In the genomic region with DNA sequence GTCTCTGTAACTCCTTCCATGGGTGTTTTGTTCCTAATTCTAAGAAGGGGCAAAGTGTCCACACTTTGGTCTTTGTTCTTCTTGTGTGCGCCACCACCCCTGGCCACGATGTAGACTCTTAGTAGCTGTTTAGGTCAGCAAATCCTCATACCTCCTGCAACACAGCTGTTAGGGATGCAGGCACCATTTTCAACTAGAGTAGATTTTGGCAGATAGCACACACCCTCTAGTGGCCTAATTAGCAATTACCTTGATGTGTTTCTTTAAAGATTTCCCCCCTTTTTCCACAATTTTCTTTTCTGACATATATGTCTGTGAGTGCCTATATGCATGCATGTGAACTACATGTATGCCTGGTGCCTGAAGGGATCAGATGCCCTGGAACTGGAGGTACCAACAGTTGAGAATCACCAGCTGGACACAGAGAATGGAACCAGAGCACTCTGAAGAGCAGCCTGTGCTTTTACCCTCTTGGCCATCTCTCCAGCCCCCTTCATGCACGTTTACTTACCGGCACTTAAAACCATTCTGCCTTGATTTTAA, we compare ENCODE assay signal across 9 mouse cellular contexts. TPM values are rescaled to one million over a fixed set of nuclear protein-coding genes. Genes with fewer than 3 reads are reported as not detected.
DNase-seq lines count a peak whose midpoint lies in the region; ATAC-seq and TF ChIP-seq lines count a peak whose summit lies in the region.
"Had no signal": no experiment of that assay in that cellular context is flagged by ENCODE, and none has a peak within 500 bp of the region (broad histone marks: within the 10 kb centered on the region; RNA-seq: fewer than 3 reads in every experiment).

No protein-coding gene starts in this region.

- no peaks in the 10 kb centered on the region for H3K79me2 ChIP-seq in MEL (ENCODE audit: control insufficient read depth, insufficient read depth, low read length, poor library complexity)

- H3K4me3 ChIP-seq in forebrain, postnatal 0 days (ENCODE audit: low read depth, low read length) = no peak overlapping the region
- H3K4me3 ChIP-seq in forebrain, embryonic 11.5 days (ENCODE audit: low read depth, low read length) = no peak overlapping the region
- H3K4me3 ChIP-seq in lung, postnatal 0 days (ENCODE audit: low read depth, low read length) = no peak overlapping the region
- no peak overlapping the region for H3K4me3 ChIP-seq in lung, adult 2 months (replicated peaks; ENCODE audit: extremely low read depth, low read depth, low read length)
- H3K4me3 ChIP-seq in MEL (ENCODE audit: control insufficient read depth in 1 of 2, insufficient read depth in 1 of 2, low read depth in 2 of 2, low read length in 2 of 2) = no peak overlapping the region
- H3K4me3 ChIP-seq: midbrain, embryonic 12.5 days had no signal

- no peaks in the 10 kb centered on the region for H3K4me1 ChIP-seq in forebrain, postnatal 0 days (ENCODE audit: insufficient read depth)
- H3K4me1 ChIP-seq in forebrain, embryonic 11.5 days (replicated peaks; ENCODE audit: control insufficient read depth, insufficient read depth, low read length) = no peaks in the 10 kb centered on the region
- no peaks in the 10 kb centered on the region for H3K4me1 ChIP-seq in lung, postnatal 0 days (ENCODE audit: insufficient read depth, low read depth, low read length)
- no peaks in the 10 kb centered on the region for H3K4me1 ChIP-seq in lung, adult 2 months (ENCODE audit: control insufficient read depth, insufficient read depth, low read length)
- H3K4me1 ChIP-seq in MEL (ENCODE audit: control insufficient read depth in 1 of 2, insufficient read depth in 2 of 2, low read length in 2 of 2) = no peaks in the 10 kb centered on the region
- H3K4me1 ChIP-seq: midbrain, embryonic 12.5 days had no signal

- H3K4me2 ChIP-seq in forebrain, postnatal 0 days (ENCODE audit: low read depth) = no peak overlapping the region
- H3K4me2 ChIP-seq in forebrain, embryonic 11.5 days (ENCODE audit: low read depth, low read length, severe bottlenecking) = no peak overlapping the region
- H3K4me2 ChIP-seq in lung, postnatal 0 days (replicated peaks; ENCODE audit: low read depth, low read length) = no peak overlapping the region
- H3K4me2 ChIP-seq: midbrain, embryonic 12.5 days had no signal

- no peak for TF ChIP-seq POLR2A in lung, adult 2 months (IDR thresholded peaks at IDR 0.05; ENCODE audit: borderline replicate concordance, extremely low read depth, low read depth, low read length)
- no peak for TF ChIP-seq POLR2A in MEL (IDR thresholded peaks at IDR 0.05; ENCODE audit: control insufficient read depth in 1 of 2, insufficient read depth in 1 of 2, low read depth in 1 of 2, low read length in 2 of 2, poor library complexity in 1 of 2)

- no peak for TF ChIP-seq EP300 in lung, postnatal 0 days (IDR thresholded peaks at IDR 0.05)
- no peak for TF ChIP-seq EP300 in MEL (IDR thresholded peaks at IDR 0.05; ENCODE audit: low read depth in 1 of 2, low read length in 2 of 2)

- peak; percentile 56 for TF ChIP-seq RAD21 in MEL (IDR thresholded peaks at IDR 0.05; ENCODE audit: low read depth, low read length)

- ATAC-seq in forebrain, postnatal 0 days = no peak
- no peak for ATAC-seq in forebrain, embryonic 11.5 days (replicated peaks; ENCODE audit: low FRiP score)
- ATAC-seq in lung, postnatal 0 days = no peak
- ATAC-seq in megakaryocyte progenitor cell, adult 5-6 weeks (replicated peaks; ENCODE audit: poor library complexity) = peak; percentile 66

- no peak overlapping the region for H3K9ac ChIP-seq in forebrain, postnatal 0 days
- H3K9ac ChIP-seq in forebrain, embryonic 11.5 days (ENCODE audit: low read length) = no peak overlapping the region
- H3K9ac ChIP-seq in lung, postnatal 0 days (replicated peaks; ENCODE audit: low read depth) = no peak overlapping the region
- H3K9ac ChIP-seq in MEL (ENCODE audit: control insufficient read depth, low read depth, low read length, poor library complexity, severe bottlenecking) = no peak overlapping the region
- H3K9ac ChIP-seq: midbrain, embryonic 12.5 days had no signal

- peak; percentile 83 for TF ChIP-seq CTCF in forebrain, postnatal 0 days (IDR thresholded peaks at IDR 0.05; ENCODE audit: low read depth)
- TF ChIP-seq CTCF in lung, postnatal 0 days (IDR thresholded peaks at IDR 0.05) = peak; percentile 80
- TF ChIP-seq CTCF in lung, adult 2 months (IDR thresholded peaks at IDR 0.05; ENCODE audit: insufficient read depth, low read length) = no peak
- TF ChIP-seq CTCF in MEL (IDR thresholded peaks at IDR 0.05 in 2 of 3, conservative IDR thresholded peaks at IDR 0.05 in 1 of 3; ENCODE audit: control insufficient read depth in 1 of 3, insufficient read depth in 1 of 3, low read depth in 2 of 3, low read length in 3 of 3, poor library complexity in 1 of 3, severe bottlenecking in 1 of 3) = peak in 2 of 3 experiments; percentile 57 to 60; a peak in 4 of 6 replicates

- 72% methylated on average over 4 of the region's 4 CpGs for WGBS in forebrain, postnatal 0 days
- WGBS in forebrain, embryonic 11.5 days = 72% methylated on average over 4 of the region's 4 CpGs
- WGBS in lung, postnatal 0 days = 63% methylated on average over 4 of the region's 4 CpGs
- WGBS in lung, adult 2 months = 55% methylated on average over 4 of the region's 4 CpGs

- H3K27me3 ChIP-seq in forebrain, postnatal 0 days (ENCODE audit: insufficient read depth, low read length) = no peaks in the 10 kb centered on the region
- no peaks in the 10 kb centered on the region for H3K27me3 ChIP-seq in forebrain, embryonic 11.5 days (ENCODE audit: control insufficient read depth, insufficient read depth, low read length)
- no peaks in the 10 kb centered on the region for H3K27me3 ChIP-seq in lung, postnatal 0 days (replicated peaks; ENCODE audit: insufficient read depth, low read length)
- no peaks in the 10 kb centered on the region for H3K27me3 ChIP-seq in MEL (ENCODE audit: control insufficient read depth in 1 of 2, insufficient read depth in 2 of 2, low read length in 2 of 2)
- H3K27me3 ChIP-seq: midbrain, embryonic 12.5 days had no signal

- intact Hi-C loops in heart, postnatal 25 days (cut with DNase I) = loop anchor here (1.0 kb wide), 1 partner anchor 73 kb away; no protein-coding TSS in a partner anchor

- no peak overlapping the region for H3K27ac ChIP-seq in forebrain, postnatal 0 days (ENCODE audit: low read depth, low read length)
- no peak overlapping the region for H3K27ac ChIP-seq in forebrain, embryonic 11.5 days (ENCODE audit: low read depth, low read length)
- H3K27ac ChIP-seq in lung, postnatal 0 days (ENCODE audit: low read length) = no peak overlapping the region
- no peak overlapping the region for H3K27ac ChIP-seq in MEL (ENCODE audit: control insufficient read depth, low read depth, low read length)
- H3K27ac ChIP-seq: midbrain, embryonic 12.5 days had no signal

- no peaks in the 10 kb centered on the region for H3K9me3 ChIP-seq in forebrain, postnatal 0 days (ENCODE audit: low read length)
- H3K9me3 ChIP-seq in forebrain, embryonic 11.5 days (ENCODE audit: control insufficient read depth, low read length) = no peaks in the 10 kb centered on the region
- H3K9me3 ChIP-seq in lung, postnatal 0 days (ENCODE audit: low read length) = no peaks in the 10 kb centered on the region
- no peaks in the 10 kb centered on the region for H3K9me3 ChIP-seq in MEL (replicated peaks; ENCODE audit: insufficient read depth, low read length)
- H3K9me3 ChIP-seq: midbrain, embryonic 12.5 days had no signal

- H3K36me3 ChIP-seq in forebrain, postnatal 0 days (ENCODE audit: insufficient read depth) = 0 out of 2 replicates have a peak, but pooled peaks cover 3% of the 10 kb centered on the region
- H3K36me3 ChIP-seq in forebrain, embryonic 11.5 days (ENCODE audit: control insufficient read depth, insufficient read depth, low read length) = no peaks in the 10 kb centered on the region; the same call in 1 of the 2 replicates
- no peaks in the 10 kb centered on the region; the same call in 1 of the 2 replicates for H3K36me3 ChIP-seq in lung, postnatal 0 days (ENCODE audit: insufficient read depth, low read length)
- peaks cover 0 to 22% of the 10 kb centered on the region in 2 experiments; a peak in 2 of 4 replicates for H3K36me3 ChIP-seq in MEL (ENCODE audit: control insufficient read depth in 1 of 2, insufficient read depth in 2 of 2, low read length in 2 of 2)

- DNase-seq in forebrain, postnatal 0 days = peak; percentile 46
- no peak for DNase-seq in forebrain, embryonic 11.5 days (ENCODE audit: low spot score)
- peak; percentile 55 for DNase-seq in lung, postnatal 0 days (ENCODE audit: low spot score)
- DNase-seq in lung, adult 2 months = no peak
- DNase-seq in MEL (ENCODE audit: low read depth, low spot score) = peak; percentile 43
- no peak for DNase-seq in heart, postnatal 25 days (ENCODE audit: low spot score)
- no peak for DNase-seq in adrenal gland, adult 8-10 months

RNA-seq across cellular contexts. Expression of a gene that starts 25.2 kb away (rescaled TPM):
- total RNA-seq in forebrain, postnatal 0 days (2014; rRNA removed) = 40.5 and 43.8 TPM in 2 replicates
- polyA plus RNA-seq in forebrain, postnatal 0 days (2015; fragmentation: Nextera tagmentation; extraction: Ambion mirVana) = 26.8 and 29.9 TPM in 2 replicates
- polyA plus RNA-seq in forebrain, embryonic 11.5 days (2014; fragmentation: Nextera tagmentation; extraction: Ambion mirVana) = 30.5 and 32.2 TPM in 2 replicates
- polyA plus RNA-seq in lung, postnatal 0 days (2015; fragmentation: Nextera tagmentation; extraction: Ambion mirVana) = 27.5 and 29.2 TPM in 2 replicates
- 23.2 and 25.6 TPM in 2 replicates for polyA plus RNA-seq in lung, adult 2 months (2012; rRNA removed)
- total RNA-seq in MEL (2012; rRNA removed) = 19.7 and 24.9 TPM in 2 replicates
- 10 to 100 TPM in 1 of 2 experiments, not detected in 1; 33.7 TPM for polyA plus RNA-seq in MEL (2012; ENCODE audit: insufficient read depth in 1 of 2, insufficient read length in 2 of 2, low read depth in 1 of 2, low replicate concordance in 2 of 2, missing spikeins in 1 of 2)
- total RNA-seq in megakaryocyte progenitor cell, adult 5-6 weeks (2015) = 50.0 and 55.9 TPM in 2 replicates
- total RNA-seq in megakaryocyte progenitor cell, adult 5-6 weeks (2017) = 36.1 and 39.0 TPM in 2 replicates
- total RNA-seq in heart, postnatal 25 days (2021) = 10 to 100 TPM; 15.9 to 17.0 TPM
- 10 to 100 TPM; 41.3 to 57.6 (median 46.8) TPM for total RNA-seq in adrenal gland, adult 8-10 months (2022)

RNA-seq across cellular contexts. Expression of a gene that starts 43.3 kb away (rescaled TPM):
- 11.4 and 16.9 TPM in 2 replicates for total RNA-seq in forebrain, postnatal 0 days (2014; rRNA removed)
- polyA plus RNA-seq in forebrain, postnatal 0 days (2015; fragmentation: Nextera tagmentation; extraction: Ambion mirVana) = 20.7 and 24.0 TPM in 2 replicates
- 52.0 and 57.4 TPM in 2 replicates for polyA plus RNA-seq in forebrain, embryonic 11.5 days (2014; fragmentation: Nextera tagmentation; extraction: Ambion mirVana)
- 106 and 118 TPM in 2 replicates for polyA plus RNA-seq in lung, postnatal 0 days (2015; fragmentation: Nextera tagmentation; extraction: Ambion mirVana)
- 207 and 215 TPM in 2 replicates for polyA plus RNA-seq in lung, adult 2 months (2012; rRNA removed)
- 25.7 and 27.2 TPM in 2 replicates for total RNA-seq in MEL (2012; rRNA removed)
- 10 to 100 TPM in 1 of 2 experiments, not detected in 1; 50.1 TPM for polyA plus RNA-seq in MEL (2012; ENCODE audit: insufficient read depth in 1 of 2, insufficient read length in 2 of 2, low read depth in 1 of 2, low replicate concordance in 2 of 2, missing spikeins in 1 of 2)
- 31.8 and 35.0 TPM in 2 replicates for total RNA-seq in megakaryocyte progenitor cell, adult 5-6 weeks (2015)
- total RNA-seq in megakaryocyte progenitor cell, adult 5-6 weeks (2017) = 20.7 and 25.8 TPM in 2 replicates
- 10 to 100 TPM; 21.7 to 24.2 TPM for total RNA-seq in heart, postnatal 25 days (2021)
- 10 to 100 TPM; 38.0 to 56.2 (median 46.3) TPM for total RNA-seq in adrenal gland, adult 8-10 months (2022)

RNA-seq across cellular contexts. Expression of a gene that starts 48.5 kb away (rescaled TPM):
- 324 and 367 TPM in 2 replicates for total RNA-seq in forebrain, postnatal 0 days (2014; rRNA removed)
- 179 and 198 TPM in 2 replicates for polyA plus RNA-seq in forebrain, postnatal 0 days (2015; fragmentation: Nextera tagmentation; extraction: Ambion mirVana)
- polyA plus RNA-seq in forebrain, embryonic 11.5 days (2014; fragmentation: Nextera tagmentation; extraction: Ambion mirVana) = 95.9 and 104 TPM in 2 replicates
- 41.1 and 46.6 TPM in 2 replicates for polyA plus RNA-seq in lung, postnatal 0 days (2015; fragmentation: Nextera tagmentation; extraction: Ambion mirVana)
- polyA plus RNA-seq in lung, adult 2 months (2012; rRNA removed) = 41.8 and 50.6 TPM in 2 replicates
- 0.42 and 0.73 TPM in 2 replicates for total RNA-seq in MEL (2012; rRNA removed)
- 1 to 10 TPM in 1 of 2 experiments, not detected in 1; 2.4 TPM for polyA plus RNA-seq in MEL (2012; ENCODE audit: insufficient read depth in 1 of 2, insufficient read length in 2 of 2, low read depth in 1 of 2, low replicate concordance in 2 of 2, missing spikeins in 1 of 2)
- total RNA-seq in megakaryocyte progenitor cell, adult 5-6 weeks (2015) = 0.59 and 2.1 TPM in 2 replicates
- total RNA-seq in megakaryocyte progenitor cell, adult 5-6 weeks (2017) = 1.2 and 2.7 TPM in 2 replicates
- total RNA-seq in heart, postnatal 25 days (2021) = 10 to 100 TPM; 28.3 to 33.3 TPM
- total RNA-seq in adrenal gland, adult 8-10 months (2022) = 10 to 100 TPM; 12.0 to 21.4 (median 14.6) TPM

Comparison
In these comparisons a context has a peak if more than half of its experiments do, and no peak if none do; other contexts are left out.
1. DNase-seq: peak in forebrain, postnatal 0 days (single experiment), lung, postnatal 0 days (single experiment) and MEL (single experiment); none in forebrain, embryonic 11.5 days (single experiment), lung, adult 2 months (single experiment), heart, postnatal 25 days (single experiment) and adrenal gland, adult 8-10 months (single experiment).